Mouse (Mus musculus): ENCODE results near the gene Olfr56.

Gene Olfr56

DNA sequence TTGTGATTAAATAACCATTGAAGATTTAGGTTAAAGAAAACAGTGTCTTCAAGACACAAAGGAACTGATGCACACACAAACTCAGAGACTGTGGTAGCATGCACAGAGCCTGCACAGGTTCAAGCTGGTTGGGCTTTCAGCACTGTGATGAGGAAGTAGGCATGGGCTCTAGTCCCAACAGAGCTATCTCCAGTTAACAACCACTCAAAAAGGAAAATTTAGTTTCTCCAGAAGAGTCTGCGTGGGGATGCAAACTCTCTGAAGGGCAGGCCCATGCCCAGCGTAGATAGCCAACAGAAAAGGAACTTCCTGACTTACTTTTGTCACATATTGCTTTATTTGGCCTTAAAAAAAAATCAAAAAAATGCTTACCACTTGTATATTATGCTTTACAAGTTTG lies 114.1 kb downstream of the Olfr56 start:
- DNase-seq, result no peak

DNA sequence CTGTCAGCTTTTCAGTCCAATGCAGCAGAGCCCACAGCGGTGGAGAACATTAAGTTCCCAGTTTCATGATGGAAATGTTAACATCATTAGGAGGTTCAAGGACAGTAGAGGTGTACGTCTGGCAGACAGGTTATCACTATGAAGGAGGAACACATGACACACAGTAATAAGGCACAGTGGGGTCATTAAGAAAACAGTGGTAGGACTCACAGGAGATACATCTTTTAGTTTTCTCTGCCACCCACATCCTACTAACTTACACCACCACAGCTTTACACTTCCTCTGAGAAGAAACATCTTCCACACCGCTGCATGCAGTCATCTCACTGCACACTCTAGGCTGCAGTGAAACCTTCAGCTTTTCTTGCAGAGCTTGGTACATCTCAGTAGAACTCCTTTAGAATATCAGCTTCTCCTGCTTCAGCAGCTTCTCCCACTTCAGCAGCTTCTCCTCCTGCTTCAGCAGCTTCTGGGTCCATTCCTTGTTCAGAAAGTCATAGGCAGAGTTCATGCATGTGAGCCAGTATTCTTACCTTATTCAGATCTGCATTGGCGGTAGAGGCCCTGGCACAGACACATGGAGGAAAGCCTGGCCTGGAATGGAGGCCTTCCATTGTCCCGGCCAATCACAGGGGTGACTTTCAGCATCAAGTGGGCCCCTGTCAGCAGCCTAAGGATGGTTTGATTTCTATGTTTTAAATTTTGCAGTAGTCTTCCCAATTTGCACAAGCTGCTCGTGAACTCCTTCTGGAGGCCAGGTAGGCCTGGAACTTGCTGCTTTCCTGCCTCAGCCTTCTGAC lies 115.4 kb downstream of the Olfr56 start:
- no peak for DNase-seq

DNA sequence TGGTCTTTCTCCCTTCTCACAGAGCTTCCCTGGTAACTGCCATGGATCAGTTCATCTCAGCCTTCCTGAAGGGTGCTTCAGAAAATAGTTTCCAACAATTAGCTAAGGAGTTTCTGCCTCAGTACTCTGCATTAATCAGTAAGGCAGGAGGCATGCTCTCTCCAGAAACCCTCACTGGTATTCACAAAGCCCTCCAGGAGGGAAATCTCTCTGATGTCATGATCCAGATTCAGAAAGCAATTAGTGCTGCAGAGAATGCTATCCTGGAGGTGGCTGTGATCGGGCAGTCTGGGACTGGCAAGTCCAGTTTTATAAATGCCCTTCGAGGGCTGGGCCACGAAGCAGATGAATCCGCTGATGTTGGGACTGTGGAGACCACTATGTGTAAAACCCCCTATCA lies 116.7 kb downstream of the Olfr56 start:
- no peak for DNase-seq

DNA sequence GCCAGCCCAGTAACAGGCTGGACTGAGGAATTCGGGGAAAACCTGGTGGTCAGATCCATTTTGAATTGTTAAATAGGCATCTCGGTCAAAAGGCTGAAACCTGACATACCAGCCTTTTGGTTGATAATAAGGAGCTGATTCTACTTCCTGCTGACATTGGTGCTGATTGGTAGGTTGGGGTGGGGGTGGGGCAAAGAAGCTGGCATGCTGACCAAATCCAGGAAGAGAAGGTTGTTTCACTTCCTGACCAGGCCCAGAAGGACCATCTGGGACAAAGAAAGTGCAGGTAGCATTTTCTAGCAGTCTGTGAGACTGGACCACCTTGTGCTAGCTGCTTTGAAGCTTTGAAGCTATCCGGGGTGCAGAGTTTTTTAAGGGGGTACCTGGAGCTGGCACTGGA lies 121.7 kb downstream of the Olfr56 start:
- no peak for DNase-seq

DNA sequence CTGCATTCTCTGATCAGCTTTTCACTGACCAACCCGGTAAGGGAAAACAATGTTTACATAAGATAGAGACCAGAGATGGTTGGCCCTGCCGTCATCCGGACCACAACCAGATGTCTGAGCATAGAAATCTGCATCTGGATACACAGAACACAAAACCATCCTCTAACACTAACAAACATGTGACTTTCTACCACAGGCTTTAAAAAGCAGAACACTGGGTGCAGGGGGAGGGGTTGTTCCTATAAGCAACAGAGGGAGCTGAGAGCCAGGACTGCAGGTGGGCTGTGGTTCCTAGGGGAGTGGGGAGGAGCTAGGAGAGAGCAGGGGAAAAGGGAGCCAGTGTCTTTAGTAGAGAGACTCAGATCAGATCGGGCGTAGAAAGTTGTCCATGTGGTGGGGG lies 122.8 kb downstream of the Olfr56 start:
- DNase-seq, result no peak

DNA sequence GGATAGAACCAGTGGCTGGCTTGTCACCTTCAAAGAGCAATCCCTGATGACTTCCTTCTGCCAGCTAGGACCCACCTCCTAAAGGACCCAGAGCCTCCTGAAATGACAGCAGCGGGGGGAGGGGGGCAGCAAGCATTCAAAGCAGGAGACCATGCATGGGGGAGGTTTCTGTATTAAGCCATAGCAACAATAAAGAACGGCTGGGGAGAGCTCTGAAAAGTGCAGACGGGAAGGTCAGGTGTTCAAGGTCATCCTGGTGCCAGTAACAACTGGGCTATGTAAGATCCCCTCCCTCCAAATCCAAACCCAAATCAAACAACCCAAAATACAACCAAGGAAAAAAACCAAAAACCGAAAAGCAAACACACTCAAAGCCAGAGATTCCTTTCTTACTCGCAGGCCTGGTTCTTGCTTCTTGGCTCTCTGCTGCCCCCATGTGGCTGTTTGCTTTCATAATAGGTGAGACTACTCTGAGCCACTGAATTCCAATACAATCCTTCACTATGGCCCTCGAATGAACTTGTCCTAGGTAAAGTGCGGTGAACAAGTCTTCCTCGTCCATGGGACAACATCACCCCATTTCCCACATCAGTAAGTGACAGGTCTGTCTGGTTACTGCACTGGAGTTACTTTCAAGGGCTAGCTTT lies 124.5 kb downstream of the Olfr56 start:
- peak; percentile 77 to 83 for DNase-seq

DNA sequence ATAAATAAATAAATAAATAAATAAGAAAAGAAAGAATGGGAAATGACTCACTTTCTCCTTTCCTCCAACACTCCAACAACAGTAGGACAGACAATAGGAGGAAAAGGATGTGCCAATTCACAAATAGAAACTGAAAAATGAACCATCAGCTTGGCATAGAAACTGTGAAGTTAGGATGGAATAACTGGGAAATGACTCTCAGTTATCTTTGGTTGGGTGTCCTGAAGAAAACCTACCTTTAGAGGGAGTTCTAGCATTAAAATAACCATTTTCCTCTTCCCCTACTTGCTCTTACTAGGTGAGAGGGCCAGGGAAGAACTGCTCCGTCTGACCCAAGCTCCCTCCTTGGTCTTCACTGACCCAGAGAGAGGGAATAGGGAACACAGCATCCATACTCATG lies 127.1 kb downstream of the Olfr56 start:
- DNase-seq, result no peak

DNA sequence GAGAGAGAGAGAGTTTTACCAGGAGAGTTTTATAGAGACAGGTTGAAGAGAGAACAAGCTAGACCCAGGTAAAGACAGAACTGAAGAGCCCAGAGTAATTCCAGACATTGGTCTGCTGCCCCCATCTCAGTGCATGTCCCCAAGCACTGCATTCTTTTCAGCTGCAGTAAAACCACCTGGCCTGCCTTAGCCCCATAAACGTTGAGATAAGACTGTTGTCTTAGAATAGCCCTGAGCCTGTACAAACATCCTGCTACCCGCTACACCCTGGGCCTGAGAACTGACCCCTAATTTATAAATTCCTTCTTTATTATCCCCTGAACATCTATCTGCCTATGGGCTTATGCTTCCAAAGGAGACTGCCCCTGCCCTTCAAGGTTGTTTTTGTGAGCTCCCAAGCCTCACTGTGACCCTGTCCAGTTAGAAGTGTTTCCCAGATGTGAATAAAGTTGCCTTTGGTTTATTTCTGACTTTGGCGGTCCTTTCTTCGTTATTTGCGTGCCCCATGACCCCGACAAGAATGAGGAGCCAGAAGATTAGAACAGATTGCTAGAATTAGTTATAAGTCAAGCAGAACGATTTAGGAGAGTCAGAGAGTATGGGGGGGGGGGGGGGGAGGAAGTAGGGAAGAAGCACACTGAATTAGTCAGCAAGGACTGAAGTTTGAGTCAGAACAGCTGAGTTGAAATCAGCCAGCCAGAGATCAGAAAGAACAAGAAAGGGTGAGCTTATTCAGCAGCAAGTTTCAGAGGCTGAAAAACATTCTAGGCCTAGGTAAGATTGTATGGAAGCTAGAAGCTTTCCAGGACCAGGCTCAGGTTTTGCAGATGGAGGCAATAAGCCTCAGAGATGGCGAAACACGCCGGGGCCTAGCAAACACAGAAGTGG lies 129.2 kb downstream of the Olfr56 start:
- no peak for DNase-seq

DNA sequence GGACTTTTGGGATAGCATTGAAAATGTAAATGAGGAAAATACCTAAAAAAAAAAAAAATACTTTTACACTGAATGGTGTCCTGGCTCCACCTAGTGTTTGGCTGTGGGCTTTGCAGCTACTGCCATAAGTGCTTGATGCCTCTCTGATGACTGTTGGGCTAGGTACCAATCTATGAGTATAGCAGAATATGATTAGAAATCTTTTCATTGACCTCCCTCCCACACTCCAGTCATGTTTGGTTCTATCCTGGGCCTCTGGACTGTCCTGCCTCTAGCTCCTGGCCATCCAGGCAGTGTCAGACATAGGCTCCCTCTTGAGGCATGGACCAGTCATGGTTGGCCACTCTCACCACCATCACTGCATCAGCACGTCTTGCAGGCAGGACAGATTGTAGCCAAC lies 130.1 kb downstream of the Olfr56 start:
- peak in 1 of 2 experiments; percentile 5 for DNase-seq

DNA sequence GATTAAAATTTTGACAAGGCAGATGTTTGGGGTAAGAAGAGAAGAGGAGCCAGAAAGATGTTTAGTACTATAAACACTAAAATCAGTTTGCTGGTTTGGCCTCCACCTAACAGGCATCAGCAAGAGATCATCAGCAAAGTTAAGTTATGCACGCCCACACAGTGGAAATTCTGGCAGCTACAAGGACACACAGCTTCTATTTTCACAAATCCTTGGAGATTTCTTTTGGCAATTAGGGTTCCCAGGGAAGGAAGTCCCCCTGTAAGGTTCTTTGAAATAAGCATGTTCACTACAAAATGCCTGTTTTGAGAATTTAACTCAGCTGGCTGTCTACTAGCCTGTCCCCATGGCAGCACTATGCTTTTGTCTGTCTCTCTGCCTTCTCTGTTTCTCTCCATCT lies 132.3 kb downstream of the Olfr56 start:
- no peak for DNase-seq

DNA sequence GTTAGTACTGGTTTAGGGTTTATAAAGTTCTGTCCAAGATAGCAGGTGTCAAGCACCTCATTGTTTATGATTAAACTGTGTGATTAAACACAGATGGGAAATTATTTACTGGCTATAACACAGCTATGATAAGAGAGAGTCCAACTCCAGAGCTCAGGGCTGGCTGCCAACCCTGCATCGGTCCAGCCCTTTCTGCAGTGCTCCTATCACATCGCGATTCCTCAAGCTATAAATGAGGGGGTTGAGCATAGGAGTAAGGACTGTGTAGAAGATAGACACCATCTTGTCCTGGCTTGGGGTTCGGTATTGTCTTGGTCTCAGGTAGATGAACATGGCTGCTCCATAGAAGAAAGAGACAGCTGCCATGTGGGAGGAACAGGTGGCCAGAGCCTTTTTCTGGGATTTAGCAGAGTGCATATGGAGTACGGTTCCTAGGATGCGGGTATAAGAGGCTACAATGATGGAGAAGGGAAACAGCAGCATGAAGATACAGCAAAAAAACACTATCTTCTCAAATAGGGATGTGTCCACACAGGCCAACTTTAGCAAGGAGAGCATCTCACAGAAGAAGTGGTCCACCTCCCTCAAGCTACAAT lies 134.0 kb downstream of the Olfr56 start:
- DNase-seq, result no peak

DNA sequence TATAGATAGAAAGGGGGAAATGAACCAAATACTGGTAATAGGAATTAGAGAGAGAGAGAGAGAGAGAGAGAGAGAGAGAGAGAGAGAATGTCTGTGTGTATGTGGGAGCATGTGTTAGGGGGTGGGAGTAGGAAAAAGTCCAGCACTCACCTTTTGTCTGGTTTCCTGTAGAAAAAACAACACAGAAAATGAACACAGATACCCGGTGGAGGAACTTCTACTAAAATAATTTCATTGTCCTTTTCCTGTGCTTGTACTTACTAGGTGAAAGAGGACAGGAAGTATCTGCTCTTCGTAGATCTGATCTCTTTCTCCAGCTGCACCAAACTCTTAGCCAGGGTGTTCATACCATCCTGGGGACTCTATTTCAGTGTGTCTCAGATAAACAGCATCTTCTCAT lies 135.5 kb downstream of the Olfr56 start:
- no peak for DNase-seq

DNA sequence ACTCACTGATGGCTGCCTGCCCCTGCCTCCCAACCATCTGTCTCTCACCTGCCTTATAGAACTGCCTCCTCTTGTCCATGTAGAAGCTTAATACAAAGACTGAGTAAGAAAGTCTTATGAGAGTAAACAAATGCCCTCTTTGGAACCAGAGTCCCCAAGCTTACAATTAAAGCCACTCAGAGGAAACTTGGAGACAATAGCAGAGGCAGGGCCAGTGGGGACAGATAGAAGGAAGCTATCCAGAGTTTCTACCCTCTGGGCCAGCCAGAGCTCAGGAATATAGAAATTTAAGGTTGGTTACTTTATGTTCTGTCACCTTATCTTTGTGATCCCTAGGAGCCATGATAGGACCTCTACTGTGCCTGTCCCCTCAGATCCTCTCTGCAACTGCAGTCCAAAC lies 136.1 kb downstream of the Olfr56 start, which contains the start of gene Olfr1396:
Olfr1396 (minus strand) TSS at position 101 of the 400 bp plus-strand sequence.
- no peak for DNase-seq

DNA sequence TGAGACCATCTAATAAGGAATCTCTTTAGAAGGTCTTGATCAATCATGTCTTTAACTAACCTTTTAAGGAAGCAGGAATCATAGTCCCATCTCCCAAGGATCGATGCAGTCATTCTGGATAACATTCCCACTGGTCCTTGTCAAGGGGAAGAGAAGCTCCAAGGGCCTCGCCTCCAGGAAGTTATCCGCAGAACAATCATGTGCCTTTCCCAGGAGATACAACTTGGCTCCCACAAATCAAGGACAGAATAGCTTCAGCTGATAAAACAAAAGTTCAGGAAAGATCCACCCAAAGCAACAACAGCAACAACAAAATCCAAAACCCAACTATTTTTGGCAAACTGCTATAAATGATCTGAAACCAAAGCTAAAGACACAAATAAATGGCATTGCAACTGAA lies 140.9 kb downstream of the Olfr56 start:
- no peak for DNase-seq

DNA sequence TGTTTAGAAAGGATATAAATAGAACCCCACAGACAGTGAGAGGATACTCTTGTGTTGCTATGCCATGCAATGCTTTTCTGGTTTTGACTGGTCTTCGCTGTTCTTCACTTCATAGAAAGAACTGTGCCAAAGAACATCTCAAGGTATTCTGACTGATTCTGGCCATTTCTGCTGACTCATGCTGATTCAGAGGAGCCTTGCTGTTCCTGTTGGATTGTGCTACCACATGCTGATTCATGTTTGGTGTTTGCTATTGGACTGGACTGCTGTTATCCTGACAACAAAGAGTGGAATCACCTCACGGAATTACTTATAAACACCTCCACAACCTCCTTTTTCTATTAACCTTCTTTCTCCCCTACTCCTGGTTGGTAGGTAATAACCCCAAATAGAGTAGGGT lies 145.5 kb downstream of the Olfr56 start:
- DNase-seq, result no peak

DNA sequence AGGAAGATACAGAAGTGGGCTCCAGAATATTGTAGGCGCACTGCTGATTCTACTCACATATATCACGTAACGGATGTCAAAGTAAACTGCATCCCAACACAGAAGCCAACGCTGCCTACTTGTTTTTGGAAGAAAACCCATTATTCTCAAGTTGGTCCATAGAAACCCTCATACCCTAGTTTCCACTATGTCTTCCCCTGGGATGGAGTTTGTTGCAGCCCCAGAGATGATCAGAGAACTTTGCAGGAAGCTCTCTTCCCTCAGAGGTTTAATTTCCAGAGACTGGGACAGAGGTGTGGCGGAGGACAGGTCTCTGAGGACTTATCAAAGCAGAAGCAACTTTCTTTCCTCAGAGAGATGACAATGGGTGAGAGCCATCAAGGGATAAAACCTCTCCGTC lies 163.3 kb downstream of the Olfr56 start, which contains the start of gene Olfr1395:
Olfr1395 (plus strand) TSS at position 301 of the 400 bp plus-strand sequence.
- DNase-seq, result no peak

DNA sequence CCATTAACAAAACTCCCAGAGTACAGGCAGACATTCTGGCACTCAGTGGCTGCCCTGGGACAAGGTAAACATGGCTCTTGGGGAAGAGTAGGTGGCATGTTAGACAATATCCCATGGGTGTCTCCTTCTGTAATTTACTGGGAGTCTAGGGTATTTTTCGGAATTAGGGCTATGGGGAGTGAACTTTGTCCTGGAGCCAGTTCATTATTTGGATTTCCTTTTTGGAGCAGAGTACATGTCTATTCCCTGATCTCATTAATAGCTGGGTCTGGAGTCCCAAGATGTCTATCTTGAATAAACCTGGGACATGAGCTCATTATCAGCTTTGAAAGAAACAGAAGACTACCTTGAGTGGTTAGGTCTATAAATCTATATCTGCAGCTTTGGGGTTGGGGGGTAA lies 175.4 kb downstream of the Olfr56 start, which contains the start of gene Olfr1394:
Olfr1394 (plus strand) TSS at position 301 of the 400 bp plus-strand sequence.
- DNase-seq, result no peak

DNA sequence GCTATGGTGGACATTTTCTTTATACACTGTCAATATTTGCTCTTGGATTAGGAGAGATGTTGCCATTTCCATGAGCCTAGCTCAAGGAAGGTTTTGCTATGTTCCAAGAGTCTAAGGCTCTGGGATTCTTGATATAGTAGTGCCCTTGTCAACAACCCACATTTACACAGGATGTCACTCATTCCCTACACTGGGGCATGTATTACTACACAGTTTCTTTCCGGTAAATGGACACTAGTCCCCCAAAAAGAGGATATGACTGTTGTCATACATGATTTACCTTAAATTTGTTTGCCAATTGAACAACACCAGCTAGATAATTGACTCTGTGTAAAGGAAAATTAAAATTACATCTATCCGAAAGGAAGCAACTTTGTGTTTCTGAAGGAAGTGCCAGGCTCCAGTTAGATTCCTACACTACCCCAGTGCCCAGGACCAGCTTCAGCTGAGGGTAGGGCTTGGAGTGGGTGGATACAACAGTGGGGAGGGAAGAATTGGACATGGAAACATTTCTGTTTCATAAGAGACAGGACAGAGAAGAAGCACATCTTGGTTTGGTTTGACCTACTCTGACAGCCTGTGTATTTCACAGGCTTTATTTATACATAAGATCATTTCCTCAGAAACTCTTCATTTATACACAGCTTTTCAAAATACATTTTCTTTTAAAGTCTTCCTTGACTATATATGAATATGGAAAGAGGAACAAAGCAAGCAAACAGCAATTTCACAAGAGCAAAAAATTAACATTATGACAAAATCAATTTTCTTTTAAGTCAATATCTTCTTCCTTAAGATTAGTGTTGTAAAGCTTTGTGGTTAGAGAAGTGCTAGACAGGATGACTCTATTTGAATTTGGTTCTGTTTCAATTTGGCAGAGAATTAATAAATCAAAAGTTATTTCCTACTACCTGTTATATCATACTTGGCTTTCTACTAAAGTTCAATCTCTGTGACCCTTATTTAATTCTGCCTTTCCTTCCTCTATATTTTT lies 178.4 kb downstream of the Olfr56 start:
- DNase-seq, result no peak

DNA sequence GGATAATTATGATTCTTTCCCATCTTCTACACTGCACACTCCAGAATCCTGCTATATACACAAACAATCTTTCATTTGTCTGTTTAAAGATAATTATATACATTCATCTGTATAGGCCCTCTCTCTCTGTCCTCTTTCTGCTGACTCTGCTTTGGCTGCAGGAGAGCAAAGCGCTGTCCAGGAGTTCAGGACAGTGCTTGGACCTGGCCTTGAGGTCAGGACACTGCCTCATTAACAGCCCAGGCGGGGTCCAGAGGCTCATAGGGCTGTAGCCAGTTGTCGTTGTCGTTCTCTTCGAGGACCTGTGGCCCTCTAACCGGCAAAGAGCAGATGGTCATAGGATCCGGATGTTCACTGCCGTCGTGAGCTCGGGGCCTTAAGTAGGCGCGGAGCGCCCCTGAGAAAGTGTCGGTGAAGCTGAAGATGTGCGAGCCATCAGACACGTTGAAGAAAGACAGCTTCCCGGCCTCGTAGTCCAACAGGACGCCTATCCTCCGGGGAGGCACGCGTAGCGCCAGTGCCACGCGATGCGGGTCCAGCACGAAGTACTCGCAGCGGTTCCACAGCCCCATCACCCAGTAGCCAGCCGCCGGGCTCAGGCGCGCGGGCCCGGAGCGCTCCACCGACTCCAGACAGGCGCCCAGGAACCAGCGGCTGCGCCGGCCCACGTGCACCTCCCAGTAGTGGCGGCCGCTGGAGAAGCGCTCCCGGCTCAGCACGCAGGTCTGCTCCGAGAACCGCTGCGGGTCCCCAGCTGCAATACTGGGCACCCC lies 190.3 kb downstream of the Olfr56 start:
- no peak for DNase-seq

DNA sequence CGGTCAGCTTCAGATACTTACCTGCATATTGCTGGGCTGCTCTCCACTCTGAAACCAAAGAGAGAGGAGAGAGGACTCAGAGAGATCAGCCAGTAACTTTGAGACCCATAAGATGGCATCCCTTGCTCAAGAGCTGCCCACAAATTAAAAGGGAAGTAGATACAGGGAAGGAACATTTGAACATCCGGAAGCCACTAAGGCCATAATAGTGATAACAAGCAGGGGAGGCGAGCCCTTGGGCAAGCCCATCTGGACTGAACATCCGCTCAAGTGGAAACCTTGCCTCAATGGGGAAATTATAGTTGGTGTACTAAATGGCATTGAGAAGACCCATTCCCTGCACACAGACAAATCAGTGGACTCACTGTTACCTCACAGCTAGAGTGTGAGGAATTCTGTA lies 191.9 kb downstream of the Olfr56 start:
- DNase-seq, result no peak

DNA sequence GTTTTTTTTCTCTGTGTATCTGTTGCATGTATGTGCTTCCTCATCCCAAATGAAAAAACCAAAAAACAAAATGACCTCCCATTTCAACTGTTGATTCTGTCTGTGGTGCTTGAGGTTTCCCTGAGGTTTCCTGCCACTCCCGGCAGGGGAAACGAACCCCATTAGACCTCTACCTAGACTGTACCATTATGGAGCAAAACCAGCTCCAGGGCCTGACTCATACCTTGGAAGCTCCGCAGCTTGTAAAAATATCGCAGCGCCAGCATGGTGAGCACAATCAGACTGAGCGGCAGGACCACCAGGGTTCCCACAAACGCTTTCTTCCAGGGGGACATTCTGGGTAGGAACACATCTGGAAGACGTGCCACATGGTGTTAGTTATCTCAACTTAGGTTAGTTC lies 196.7 kb downstream of the Olfr56 start:
- no peak for DNase-seq

Measured in cerebellum, adult 18-20 months (tissue).